Mouse (Mus musculus): ENCODE measurements around the gene Mgat4e.

Mgat4e gene

GRCm38 (mm10) chr1:134549632-134550132 lies at the start of gene Mgat4e:
TSS of gene Mgat4e (minus strand) at chr1:134549682.
- DNase-seq (ENCODE audit: low read depth) = no peak

- DNase-seq (ENCODE audit: low read depth) = no peak
These were observed 48.0 kb upstream of the Mgat4e start for GRCm38 (mm10) chr1:134597339-134598054.

DNA sequence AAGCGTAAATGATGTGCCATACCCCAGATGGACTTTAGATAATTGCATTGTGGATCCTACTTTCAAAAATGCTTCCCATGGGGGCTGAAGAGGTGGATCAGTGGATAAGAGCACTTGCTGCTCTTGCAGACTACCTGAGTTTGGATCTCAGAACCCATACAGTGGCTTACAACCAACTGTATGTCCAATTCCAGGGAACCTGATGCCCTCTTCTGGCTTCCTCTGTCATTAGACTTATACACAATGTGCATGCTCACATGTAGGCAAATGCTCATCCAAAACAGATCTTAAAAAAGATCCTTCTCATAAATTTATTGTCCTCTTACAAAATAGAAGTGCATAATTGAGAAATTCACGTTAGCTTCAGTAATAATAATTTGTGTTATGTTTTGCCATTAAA lies 42.3 kb upstream of the Mgat4e start:
- peak; percentile 22 for DNase-seq (ENCODE audit: low read depth)

- DNase-seq (ENCODE audit: low read depth) = no peak
These were observed 40.2 kb upstream of the Mgat4e start for GRCm38 (mm10) chr1:134589676-134590075.

DNA sequence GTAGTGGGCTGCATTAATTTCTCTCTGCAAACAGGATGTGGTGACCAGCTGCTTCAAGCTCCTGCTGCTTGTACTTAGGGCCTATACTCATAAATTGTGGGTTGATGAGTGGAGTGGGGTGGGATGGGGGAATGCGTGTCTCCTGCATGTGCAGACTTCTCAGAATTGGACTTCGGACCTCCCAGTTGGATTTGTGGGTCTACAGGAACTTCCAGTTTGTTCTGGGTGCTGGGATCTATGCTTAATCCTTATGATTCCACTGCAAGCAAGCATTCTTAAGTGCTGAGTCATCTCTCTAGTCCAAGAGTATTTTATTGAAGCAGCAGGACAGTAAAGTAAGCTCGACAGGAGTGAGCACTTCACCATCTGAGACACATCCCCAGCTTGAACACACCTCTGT lies 34.1 kb upstream of the Mgat4e start:
- peak; percentile 71 for DNase-seq (ENCODE audit: low read depth)

GRCm38 (mm10) chr1:134580796-134581195 lies 31.3 kb upstream of the Mgat4e start:
- DNase-seq (ENCODE audit: low read depth) = no peak

- no peak for DNase-seq (ENCODE audit: low read depth)
These were observed 28.1 kb upstream of the Mgat4e start for GRCm38 (mm10) chr1:134577384-134578120.

DNA sequence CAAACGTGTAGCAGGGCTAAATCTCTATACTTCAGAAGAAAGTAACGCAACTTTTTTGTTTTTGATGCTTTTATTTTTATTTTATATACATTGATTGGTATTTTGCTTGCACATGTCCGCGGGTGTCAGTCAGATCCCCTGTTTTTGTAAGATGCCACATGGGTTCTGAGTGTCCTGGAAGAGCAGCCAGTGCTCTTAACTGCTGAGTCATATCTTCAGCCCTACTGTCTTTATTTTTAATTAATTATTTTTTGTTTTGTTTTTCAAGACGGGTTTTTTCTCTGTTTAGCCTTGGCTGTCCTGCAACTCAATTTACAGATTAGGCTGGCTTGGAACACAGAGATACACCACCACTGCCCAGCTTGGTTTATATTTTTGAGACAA lies 24.4 kb upstream of the Mgat4e start:
- DNase-seq (ENCODE audit: low read depth) = no peak

- no peak for DNase-seq (ENCODE audit: low read depth)
These were observed 23.9 kb upstream of the Mgat4e start for GRCm38 (mm10) chr1:134573300-134573931.

GRCm38 (mm10) chr1:134570631-134571030 lies 21.1 kb upstream of the Mgat4e start:
- DNase-seq (ENCODE audit: low read depth) = no peak

DNA sequence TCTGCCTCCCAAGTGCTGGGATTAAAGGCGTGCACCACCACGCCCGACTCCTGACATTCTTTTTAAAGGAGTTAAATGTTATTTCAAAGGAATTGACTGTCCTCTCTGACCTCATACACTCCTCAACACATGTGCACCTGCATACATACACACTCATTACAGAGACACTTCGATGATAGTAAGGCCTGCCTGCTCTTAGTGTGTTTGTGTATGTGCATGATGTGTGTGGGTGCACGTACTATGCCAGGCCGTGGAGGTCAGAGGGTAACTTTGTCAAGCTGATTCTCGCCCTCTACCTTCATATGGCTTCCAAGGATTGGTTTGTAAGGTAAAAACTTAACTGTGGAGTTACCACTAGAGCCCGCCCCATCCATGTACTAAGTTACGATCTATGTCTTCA lies 20.7 kb upstream of the Mgat4e start:
- DNase-seq (ENCODE audit: low read depth) = no peak

GRCm38 (mm10) chr1:134567511-134567910 lies 18.0 kb upstream of the Mgat4e start:
- no peak for DNase-seq (ENCODE audit: low read depth)

GRCm38 (mm10) chr1:134563726-134564125 lies 14.2 kb upstream of the Mgat4e start:
- DNase-seq (ENCODE audit: low read depth) = no peak

- no peak for DNase-seq (ENCODE audit: low read depth)
These were observed 13.0 kb upstream of the Mgat4e start for GRCm38 (mm10) chr1:134562457-134562856.

DNA sequence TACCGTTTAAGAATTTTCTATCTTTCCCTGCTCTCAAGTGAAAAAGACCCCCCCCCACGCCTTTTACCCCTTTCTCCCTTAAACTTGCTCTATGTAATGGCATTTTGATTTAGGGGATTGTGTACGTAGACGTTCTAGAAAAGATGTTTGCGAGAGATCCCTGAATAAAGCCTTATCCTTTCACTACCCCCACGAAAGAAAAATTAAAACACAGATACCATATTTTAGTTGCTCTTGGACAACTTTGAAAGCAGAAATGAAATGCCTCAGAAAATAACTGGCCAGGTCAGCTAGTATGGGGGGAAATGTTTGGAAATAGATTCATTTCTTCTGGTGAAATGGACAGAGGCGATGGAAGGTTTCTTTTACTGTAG lies 12.3 kb upstream of the Mgat4e start:
- no peak for DNase-seq (ENCODE audit: low read depth)

- DNase-seq (ENCODE audit: low read depth) = peak; percentile 65
These were observed 11.6 kb upstream of the Mgat4e start for GRCm38 (mm10) chr1:134560801-134561769.

GRCm38 (mm10) chr1:134560396-134560795 lies 10.9 kb upstream of the Mgat4e start:
- peak; percentile 67 for DNase-seq (ENCODE audit: low read depth)

GRCm38 (mm10) chr1:134559976-134560375 lies 10.5 kb upstream of the Mgat4e start, which contains the start of gene Kdm5b:
TSS of gene Kdm5b (plus strand) at chr1:134560171.
- peak; percentile 91 for DNase-seq (ENCODE audit: low read depth)

GRCm38 (mm10) chr1:134559226-134559625 lies 9.7 kb upstream of the Mgat4e start:
- no peak for DNase-seq (ENCODE audit: low read depth)

- DNase-seq (ENCODE audit: low read depth) = no peak
These were observed 9.0 kb upstream of the Mgat4e start for GRCm38 (mm10) chr1:134558511-134558910.

DNA sequence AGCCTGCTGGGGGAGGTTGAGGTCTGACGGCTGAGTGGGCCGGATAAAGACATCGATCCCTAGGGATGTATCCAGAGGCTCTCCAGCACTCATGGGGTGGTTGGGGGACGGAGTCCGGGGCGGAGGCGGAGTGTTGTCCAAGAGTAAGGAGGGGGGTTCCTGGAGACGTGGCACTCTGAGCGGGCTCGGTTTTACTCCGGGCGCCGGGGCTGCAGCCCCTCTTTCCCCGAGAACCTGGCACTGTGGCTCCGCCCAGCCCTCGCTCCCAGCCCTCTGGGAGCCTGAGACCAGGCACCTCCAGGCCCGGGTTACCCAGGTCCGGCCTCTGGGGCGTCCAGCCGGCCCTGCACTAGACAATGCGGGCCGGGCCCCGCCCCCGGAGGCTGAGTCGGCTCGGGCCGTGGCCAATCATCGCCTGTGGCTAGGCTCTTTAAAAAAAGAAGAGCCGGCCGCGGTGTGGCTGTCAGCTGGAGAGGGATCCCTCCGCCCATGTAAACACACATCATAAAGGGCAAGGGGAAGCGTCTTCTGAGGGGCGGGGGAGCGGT lies 7.3 kb upstream of the Mgat4e start:
- peak; percentile 99 for DNase-seq (ENCODE audit: low read depth)

All from NIH3T3 (cell line).